Comparison of ENCODE assay signal across 17 mouse cellular contexts in the genomic region with DNA sequence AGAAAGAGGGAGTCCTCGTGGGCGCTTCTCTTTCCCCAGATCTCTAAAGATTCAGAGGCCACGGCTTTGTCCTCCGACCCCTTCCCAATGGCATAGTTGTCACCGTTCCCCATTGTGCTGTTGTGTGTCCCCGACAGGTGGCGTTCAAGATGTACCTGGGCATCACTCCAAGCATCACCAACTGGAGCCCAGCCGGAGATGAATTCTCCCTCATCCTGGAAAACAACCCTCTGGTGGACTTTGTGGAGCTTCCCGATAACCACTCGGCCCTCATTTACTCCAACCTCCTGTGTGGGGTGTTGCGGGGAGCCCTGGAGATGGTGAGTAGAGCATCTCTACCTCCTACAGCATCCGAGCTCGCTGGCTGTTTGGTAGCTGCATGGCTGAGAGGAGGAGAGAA. TPM values are rescaled to one million over a fixed set of nuclear protein-coding genes. Genes with fewer than 3 reads are reported as not detected.
DNase-seq lines count a peak whose midpoint lies in the region; TF ChIP-seq lines count a peak whose summit lies in the region.
"Had no signal": no experiment of that assay in that cellular context is flagged by ENCODE, and none has a peak within 500 bp of the region (broad histone marks: within the 10 kb centered on the region; RNA-seq: fewer than 3 reads in every experiment).

No protein-coding gene starts in this region.

- H3K27ac ChIP-seq in layer of hippocampus, adult 2 months = peak overlapping the region; percentile 75
- no peak overlapping the region for H3K27ac ChIP-seq in kidney, adult 2 months (ENCODE audit: insufficient read depth, low read depth, low read length)
- H3K27ac ChIP-seq: embryonic facial prominence, embryonic 12.5 days; hindbrain, embryonic 10.5 days; liver, embryonic 12.5 days; macrophage; midbrain, embryonic 12.5 days had no signal

- H3K36me3 ChIP-seq in kidney, adult 2 months (ENCODE audit: control insufficient read depth, insufficient read depth, low read length) = no peaks in the 10 kb centered on the region; the same call in 1 of the 2 replicates

- no peaks in the 10 kb centered on the region for H3K27me3 ChIP-seq in kidney, adult 2 months (replicated peaks; ENCODE audit: control insufficient read depth, insufficient read depth, low read length)
- H3K27me3 ChIP-seq: embryonic facial prominence, embryonic 12.5 days had no signal

- H3K4me3 ChIP-seq in layer of hippocampus, adult 2 months = no peak overlapping the region
- H3K4me3 ChIP-seq in kidney, adult 2 months (ENCODE audit: insufficient read depth, low read depth, low read length) = no peak overlapping the region
- H3K4me3 ChIP-seq: embryonic facial prominence, embryonic 12.5 days; hindbrain, embryonic 10.5 days; liver, embryonic 12.5 days; midbrain, embryonic 12.5 days had no signal

- H3K4me1 ChIP-seq in kidney, adult 2 months (ENCODE audit: control insufficient read depth, insufficient read depth, low read length) = no peaks in the 10 kb centered on the region

- peak in 1 of 2 experiments; percentile 69 for DNase-seq in layer of hippocampus, adult 2 months (ENCODE audit: low spot score in 2 of 2)
- DNase-seq in layer of hippocampus, postnatal 25 days (ENCODE audit: extremely low spot score in 1 of 2, low spot score in 1 of 2) = no peak
- DNase-seq in R1 (ENCODE audit: low read depth, low spot score) = peak; percentile 24
- DNase-seq in cerebellum, adult 11-12 months = peak; percentile 89
- DNase-seq in cerebellum, postnatal 25 days = peak; percentile 90 to 91
- no peak for DNase-seq in ovary, adult 18-20 months (ENCODE audit: low spot score)
- no peak for DNase-seq in kidney, adult 2 months
- DNase-seq: gastrocnemius, postnatal 25 days; lung, embryonic 14.5 days; retina, postnatal 1 day had no signal

- WGBS in kidney, adult 2 months = 90% methylated on average over 13 of the region's 13 CpGs

- TF ChIP-seq CTCF in layer of hippocampus, adult 2 months (conservative IDR thresholded peaks at IDR 0.05) = peak; percentile 66
- no peak for TF ChIP-seq CTCF in kidney, adult 2 months (conservative IDR thresholded peaks at IDR 0.05; ENCODE audit: insufficient read depth, insufficient read length, low read depth, low read length)

- no peak for TF ChIP-seq POLR2A in kidney, adult 2 months (IDR thresholded peaks at IDR 0.05; ENCODE audit: low read depth, low read length)

RNA-seq across cellular contexts. Expression of a gene that starts 11.6 kb away (rescaled TPM):
- 10 to 100 TPM; 85.4 to 90.5 TPM for total RNA-seq in layer of hippocampus, adult 2 months (2021)
- 10 to 100 TPM; 84.7 to 84.9 TPM for total RNA-seq in layer of hippocampus, postnatal 25 days (2021)
- 57.7 and 75.5 TPM in 2 replicates for polyA plus RNA-seq in kidney, adult 2 months (2012; rRNA removed)

RNA-seq across cellular contexts. Expression of a gene that starts 12.8 kb away (rescaled TPM):
- total RNA-seq in layer of hippocampus, adult 2 months (2021) = 1 to 10 TPM; 1.2 to 1.5 TPM
- 1 to 10 TPM; 1.2 to 1.5 TPM for total RNA-seq in layer of hippocampus, postnatal 25 days (2021)
- polyA plus RNA-seq in kidney, adult 2 months (2012; rRNA removed) = 0.27 and 0.31 TPM in 2 replicates
- total RNA-seq: neutrophil, adult 5-6 weeks had no signal
- polyA plus RNA-seq: inflammation-experienced regulatory T-cells, adult 6 months; macrophage had no signal

RNA-seq across cellular contexts. Expression of a gene that starts 17.6 kb away (rescaled TPM):
- 100 to 1,000 TPM; 246 to 249 TPM for total RNA-seq in layer of hippocampus, adult 2 months (2021)
- total RNA-seq in layer of hippocampus, postnatal 25 days (2021) = 100 to 1,000 TPM; 242 to 265 TPM
- polyA plus RNA-seq in kidney, adult 2 months (2012; rRNA removed) = 28.3 and 30.3 TPM in 2 replicates

RNA-seq across cellular contexts. Expression of a gene that starts 47.8 kb away (rescaled TPM):
- 10 to 100 TPM; 32.2 to 33.0 TPM for total RNA-seq in layer of hippocampus, adult 2 months (2021)
- total RNA-seq in layer of hippocampus, postnatal 25 days (2021) = 10 to 100 TPM; 29.1 to 31.3 TPM
- 36.0 and 43.0 TPM in 2 replicates for polyA plus RNA-seq in kidney, adult 2 months (2012; rRNA removed)

RNA-seq across cellular contexts. Expression of a gene that starts 51.7 kb away (rescaled TPM):
- 1 to 10 TPM; 1.3 to 1.6 TPM for total RNA-seq in layer of hippocampus, adult 2 months (2021)
- total RNA-seq in layer of hippocampus, postnatal 25 days (2021) = 1 to 10 TPM in 1 of 2 experiments, under 1 TPM in 1; 0.94 to 2.0 TPM
- 1.1 and 2.0 TPM in 2 replicates for polyA plus RNA-seq in kidney, adult 2 months (2012; rRNA removed)
- total RNA-seq: neutrophil, adult 5-6 weeks had no signal
- polyA plus RNA-seq: inflammation-experienced regulatory T-cells, adult 6 months had no signal

Comparison
In these comparisons a context has a peak if more than half of its experiments do, and no peak if none do; other contexts are left out.
1. DNase-seq: peak in R1 (single experiment), cerebellum, adult 11-12 months (single experiment) and cerebellum, postnatal 25 days (2 of 2); none in layer of hippocampus, postnatal 25 days (0 of 2), ovary, adult 18-20 months (single experiment) and kidney, adult 2 months (single experiment).